Mouse (Mus musculus): ENCODE data around the gene Igf1r. TPM values are rescaled to one million over a fixed set of nuclear protein-coding genes. Genes with fewer than 3 reads are reported as not detected.
"Not testable (repeated sequence)": the region's sequence is repeated elsewhere in the genome, so short reads cannot be mapped to it uniquely, and the experiment has no call there.

The Igf1r gene
- total RNA-seq, 1 experiment, result 23.5 TPM

DNA sequence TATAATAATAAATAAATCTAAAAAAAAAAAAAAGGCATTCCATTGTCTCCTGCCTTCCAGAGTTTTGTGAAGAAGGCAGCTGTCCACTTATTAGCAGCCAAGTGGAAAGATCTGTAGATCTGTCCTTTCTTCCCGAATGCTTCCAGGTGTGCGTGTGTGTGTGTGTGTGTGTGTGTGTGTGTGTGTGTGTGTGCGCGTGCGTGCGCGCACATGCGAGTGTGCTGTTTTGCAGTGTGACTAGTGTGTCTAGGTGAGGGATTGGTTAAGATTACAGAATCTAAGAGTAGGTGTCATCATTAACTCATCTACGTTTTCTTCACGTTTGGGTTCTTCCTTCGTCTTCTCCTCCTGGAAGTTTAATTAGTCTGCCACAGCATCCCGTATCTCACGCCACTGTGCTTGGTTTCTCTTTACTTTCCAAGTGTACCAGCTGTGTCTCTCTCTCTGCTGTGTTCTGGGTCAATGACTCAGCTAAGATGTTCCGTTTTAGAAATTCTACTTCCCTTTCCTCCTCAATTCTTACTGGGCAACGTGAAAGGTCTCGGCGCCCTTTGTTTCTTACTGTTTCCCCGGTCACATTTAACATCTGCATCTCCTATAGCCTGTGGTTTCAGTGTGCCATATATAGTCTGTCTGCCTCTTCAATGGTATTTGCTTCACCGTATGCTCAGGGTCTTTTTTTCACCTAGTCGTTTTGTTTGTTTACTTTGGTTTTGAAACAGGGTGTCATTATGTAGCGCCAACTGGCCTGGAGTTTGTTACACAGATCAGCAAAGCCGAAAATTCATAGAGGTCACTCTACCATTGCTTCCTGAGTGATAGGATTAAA lies 329.9 kb downstream of the Igf1r start:
- DNase-seq (ENCODE audit: low read depth, low spot score), result no peak
- no peak overlapping the region for H3K4me3 ChIP-seq (ENCODE audit: insufficient read depth in 1 of 2, low read depth in 1 of 2, low read length in 2 of 2, poor library complexity in 1 of 2, severe bottlenecking in 1 of 2)
- no peak for TF ChIP-seq MAFK (IDR thresholded peaks at IDR 0.05; ENCODE audit: insufficient read depth, low read depth, low read length)
- no peak overlapping the region for H3K27ac ChIP-seq (ENCODE audit: insufficient read depth, low read depth, low read length, poor library complexity, severe bottlenecking)
- no peaks in the 10 kb centered on the region for H3K9me3 ChIP-seq (ENCODE audit: control insufficient read depth, insufficient read depth, low read depth, low read length)
- in situ Hi-C loops (cut with MboI; ENCODE audit: low sequenced_read_pairs in 2 of 2, unreplicated experiment in 2 of 2), result no loop called here
- H3K36me3 ChIP-seq (ENCODE audit: control insufficient read depth, insufficient read depth, low read length, poor library complexity, severe bottlenecking), result peaks cover 1% of the 10 kb centered on the region; the same call in 1 of the 2 replicates
- peaks cover 3 to 23% of the 10 kb centered on the region in 2 experiments; a peak in 2 of 4 replicates for H3K4me1 ChIP-seq (ENCODE audit: control insufficient read depth in 2 of 2, insufficient read depth in 2 of 2, low read length in 2 of 2, poor library complexity in 1 of 2)
- H3K9ac ChIP-seq (ENCODE audit: insufficient read depth, low read depth, low read length, poor library complexity, severe bottlenecking), result no peak overlapping the region

DNA sequence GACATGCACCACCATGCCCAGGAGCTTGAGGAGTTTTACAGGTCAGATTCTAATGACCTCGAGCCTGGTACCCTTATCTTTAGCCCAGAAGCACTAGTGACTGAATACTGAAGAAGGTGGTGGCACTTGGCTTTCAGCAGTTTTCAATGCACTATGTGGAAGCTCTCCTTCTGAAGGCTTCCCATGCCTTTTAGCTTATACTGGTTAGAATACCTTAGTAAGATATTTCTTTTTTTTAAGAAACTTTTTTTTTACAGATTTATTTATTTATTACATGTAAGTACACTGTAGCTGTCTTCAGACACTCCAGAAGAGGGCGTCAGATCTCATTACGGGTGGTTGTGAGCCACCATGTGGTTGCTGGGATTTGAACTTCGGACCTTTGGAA lies 330.5 kb downstream of the Igf1r start:
- H3K36me3 ChIP-seq (ENCODE audit: control insufficient read depth, insufficient read depth, low read length, poor library complexity, severe bottlenecking); in situ Hi-C loops (cut with MboI; ENCODE audit: low sequenced_read_pairs in 2 of 2, unreplicated experiment in 2 of 2); H3K4me3 ChIP-seq (ENCODE audit: insufficient read depth in 1 of 2, low read depth in 1 of 2, low read length in 2 of 2, poor library complexity in 1 of 2, severe bottlenecking in 1 of 2): not testable (repeated sequence)

More for the DNA sequence above, 330.5 kb downstream of the Igf1r start:
- not testable (repeated sequence) for H3K9me3 ChIP-seq (ENCODE audit: control insufficient read depth, insufficient read depth, low read depth, low read length); DNase-seq (ENCODE audit: low read depth, low spot score); H3K27ac ChIP-seq (ENCODE audit: insufficient read depth, low read depth, low read length, poor library complexity, severe bottlenecking); H3K9ac ChIP-seq (ENCODE audit: insufficient read depth, low read depth, low read length, poor library complexity, severe bottlenecking)
- peaks cover 3 to 23% of the 10 kb centered on the region in 2 experiments; a peak in 2 of 4 replicates for H3K4me1 ChIP-seq (ENCODE audit: control insufficient read depth in 2 of 2, insufficient read depth in 2 of 2, low read length in 2 of 2, poor library complexity in 1 of 2)

Other genes with a start within 250 kb of the Igf1r start
- gene Synm, start 193.1 kb upstream of the Igf1r start, total RNA-seq (2012; rRNA removed), result 2.1 and 4.1 TPM in 2 replicates